In the genomic region with DNA sequence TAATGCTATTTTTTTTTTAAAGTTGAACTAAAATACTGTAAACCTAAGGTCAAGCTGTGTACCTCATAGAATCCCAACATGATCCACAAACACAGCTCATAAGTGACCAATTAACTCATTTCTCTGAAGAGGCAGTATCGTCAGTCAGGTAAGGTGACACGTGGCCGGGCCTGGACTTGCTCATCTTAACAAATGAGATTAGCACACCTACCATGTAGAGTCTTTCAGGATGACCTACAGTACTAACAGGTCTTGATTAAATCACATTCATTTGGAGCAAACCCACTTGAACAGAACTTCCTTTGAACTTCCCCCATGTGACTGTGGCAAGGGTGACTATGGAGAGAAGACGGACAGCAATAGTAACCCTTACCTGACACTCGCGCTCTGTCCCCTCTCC, we compare ENCODE assay signal across 20 mouse cellular contexts.
DNase-seq lines count a peak whose midpoint lies in the region; ATAC-seq and TF ChIP-seq lines count a peak whose summit lies in the region.
"Had no signal": no experiment of that assay in that cellular context is flagged by ENCODE, and none has a peak within 500 bp of the region (broad histone marks: within the 10 kb centered on the region; RNA-seq: fewer than 3 reads in every experiment).

No protein-coding gene starts in this region.

- H3K4me2 ChIP-seq in intestine, postnatal 0 days (replicated peaks; ENCODE audit: low read depth): no peak overlapping the region
- H3K4me2 ChIP-seq in kidney, embryonic 15.5 days: no peak overlapping the region
- no peak overlapping the region for H3K4me2 ChIP-seq in midbrain, embryonic 14.5 days (ENCODE audit: low read length)
- H3K4me2 ChIP-seq: embryonic facial prominence, embryonic 15.5 days; heart, embryonic 11.5 days; hindbrain, embryonic 15.5 days had no signal

- DNase-seq in kidney, adult 18-20 months: peak; percentile 64
- DNase-seq in kidney, postnatal 14 days: peak; percentile 53
- no peak for DNase-seq in midbrain, embryonic 14.5 days
- DNase-seq in T-cell, adult 2 months (ENCODE audit: low spot score): no peak
- no peak for DNase-seq in embryo, embryonic 10 days (ENCODE audit: low spot score)
- no peak for DNase-seq in heart, postnatal 14 days
- DNase-seq: adrenal gland, adult 8-10 months; cerebellum, adult 11-12 months; cerebellum, adult 9-10 months; embryo, embryonic 11 days; heart, adult 2 months; heart, postnatal 36 days had no signal

- H3K9me3 ChIP-seq in intestine, postnatal 0 days (ENCODE audit: control insufficient read depth): no peaks in the 10 kb centered on the region
- no peaks in the 10 kb centered on the region for H3K9me3 ChIP-seq in kidney, embryonic 15.5 days (replicated peaks)
- no peaks in the 10 kb centered on the region for H3K9me3 ChIP-seq in midbrain, embryonic 14.5 days (ENCODE audit: control insufficient read depth, low read length)
- H3K9me3 ChIP-seq: embryonic facial prominence, embryonic 15.5 days; forebrain, embryonic 10.5 days; hindbrain, embryonic 15.5 days had no signal

- intact Hi-C loops in heart, postnatal 14 days (cut with DNase I): no loop called here

- TF ChIP-seq CTCF in intestine, postnatal 0 days (IDR thresholded peaks at IDR 0.05; ENCODE audit: low read depth): no peak

- H3K36me3 ChIP-seq in intestine, postnatal 0 days (ENCODE audit: control insufficient read depth, insufficient read depth): no peaks in the 10 kb centered on the region
- H3K36me3 ChIP-seq in kidney, embryonic 15.5 days: no peaks in the 10 kb centered on the region
- no peaks in the 10 kb centered on the region for H3K36me3 ChIP-seq in midbrain, embryonic 14.5 days (ENCODE audit: control insufficient read depth, insufficient read depth, low read length)
- H3K36me3 ChIP-seq: embryonic facial prominence, embryonic 15.5 days; forebrain, embryonic 10.5 days; hindbrain, embryonic 15.5 days had no signal

- ATAC-seq in intestine, postnatal 0 days: peak; percentile 77
- 0 out of 2 replicates have a peak, but pooled peaks have one; percentile 59 for ATAC-seq in kidney, embryonic 15.5 days (replicated peaks; ENCODE audit: low FRiP score)
- ATAC-seq in midbrain, embryonic 14.5 days (ENCODE audit: low FRiP score, low TSS enrichment): no peak
- ATAC-seq: forebrain, embryonic 14.5 days had no signal

- H3K4me1 ChIP-seq in intestine, postnatal 0 days (replicated peaks; ENCODE audit: control insufficient read depth, insufficient read depth, low read length): no peaks in the 10 kb centered on the region
- peaks cover 7% of the 10 kb centered on the region for H3K4me1 ChIP-seq in kidney, embryonic 15.5 days
- H3K4me1 ChIP-seq in midbrain, embryonic 14.5 days (ENCODE audit: control insufficient read depth, insufficient read depth, low read length): no peaks in the 10 kb centered on the region
- H3K4me1 ChIP-seq: embryonic facial prominence, embryonic 15.5 days; forebrain, embryonic 10.5 days; hindbrain, embryonic 15.5 days had no signal

- no peak overlapping the region for H3K27ac ChIP-seq in intestine, postnatal 0 days (ENCODE audit: low read depth, low read length)
- peak overlapping the region; percentile 52 for H3K27ac ChIP-seq in kidney, embryonic 15.5 days
- H3K27ac ChIP-seq in midbrain, embryonic 14.5 days (replicated peaks; ENCODE audit: low read depth, low read length): no peak overlapping the region
- H3K27ac ChIP-seq: embryonic facial prominence, embryonic 15.5 days; forebrain, embryonic 10.5 days; heart, adult 2 months; hindbrain, embryonic 15.5 days had no signal

- H3K4me3 ChIP-seq in intestine, postnatal 0 days (ENCODE audit: low read depth, low read length): no peak overlapping the region
- no peak overlapping the region for H3K4me3 ChIP-seq in kidney, embryonic 15.5 days (replicated peaks)
- H3K4me3 ChIP-seq in midbrain, embryonic 14.5 days (replicated peaks; ENCODE audit: low read depth, low read length): no peak overlapping the region
- H3K4me3 ChIP-seq: embryonic facial prominence, embryonic 15.5 days; erythroblast, embryonic 14.5 days; forebrain, embryonic 10.5 days; heart, adult 2 months; hindbrain, embryonic 15.5 days had no signal

- H3K9ac ChIP-seq in intestine, postnatal 0 days (ENCODE audit: low read depth, low read length): no peak overlapping the region
- no peak overlapping the region for H3K9ac ChIP-seq in kidney, embryonic 15.5 days
- H3K9ac ChIP-seq in midbrain, embryonic 14.5 days (replicated peaks; ENCODE audit: low read length): no peak overlapping the region
- H3K9ac ChIP-seq: embryonic facial prominence, embryonic 15.5 days; hindbrain, embryonic 15.5 days had no signal

- no peaks in the 10 kb centered on the region for H3K27me3 ChIP-seq in intestine, postnatal 0 days (replicated peaks; ENCODE audit: control insufficient read depth, insufficient read depth, low read length)
- H3K27me3 ChIP-seq in kidney, embryonic 15.5 days: no peaks in the 10 kb centered on the region
- no peaks in the 10 kb centered on the region for H3K27me3 ChIP-seq in midbrain, embryonic 14.5 days (ENCODE audit: control insufficient read depth, insufficient read depth, low read length)
- H3K27me3 ChIP-seq: embryonic facial prominence, embryonic 15.5 days; hindbrain, embryonic 15.5 days had no signal

- 50% methylated on average over 6 of the region's 6 CpGs for WGBS in intestine, postnatal 0 days
- 75% methylated on average over 6 of the region's 6 CpGs for WGBS in kidney, embryonic 15.5 days
- WGBS in midbrain, embryonic 14.5 days: 91% methylated on average over 6 of the region's 6 CpGs

Comparison
In these comparisons a context has a peak if more than half of its experiments do, and no peak if none do; other contexts are left out.
1. DNase-seq: peak in kidney, adult 18-20 months (single experiment) and kidney, postnatal 14 days (single experiment); none in midbrain, embryonic 14.5 days (single experiment), T-cell, adult 2 months (single experiment), embryo, embryonic 10 days (single experiment) and heart, postnatal 14 days (0 of 2).